Mouse (Mus musculus): ENCODE measurements around the gene Armh3.

DNA sequence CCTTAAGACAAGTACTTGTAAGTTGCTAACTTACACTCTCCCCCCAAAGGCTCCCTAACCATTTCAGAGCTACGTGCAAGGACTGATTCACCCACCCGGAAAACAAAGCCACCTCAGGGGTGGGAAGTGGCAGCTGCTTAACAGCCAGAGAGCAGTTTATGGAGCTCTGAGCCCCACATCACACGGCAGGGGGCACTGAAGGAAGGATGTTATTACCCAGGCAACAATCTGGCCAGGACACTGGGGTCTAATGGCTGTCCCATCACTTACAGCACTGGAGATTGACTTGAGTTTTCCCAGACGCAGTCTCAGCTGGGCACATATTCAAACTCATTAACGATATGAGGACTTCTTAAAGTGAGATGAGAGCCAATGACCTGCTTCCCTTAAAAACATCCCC is 37.5 kb downstream of the Armh3 start:
- TF ChIP-seq POLR2A (IDR thresholded peaks at IDR 0.05; ENCODE audit: control insufficient read depth, low read depth, low read length) (no peak), CTCF (IDR thresholded peaks at IDR 0.05; ENCODE audit: control insufficient read depth, insufficient read depth, insufficient replicate concordance, low read depth, low read length) (no peak)

Data from testis, adult 2 months (tissue).